ENCODE assay signal across 8 mouse cellular contexts in genomic region chr9:106428719-106429220, GRCm38 (mm10). TPM values are rescaled to one million over a fixed set of nuclear protein-coding genes. Genes with fewer than 3 reads are reported as not detected.
A peak's percentile ranks its signal among the peaks of the same experiment; 100 is the strongest.
DNase-seq lines count a peak whose midpoint lies in the region; ATAC-seq and TF ChIP-seq lines count a peak whose summit lies in the region.

No protein-coding gene starts in this region.

- intact Hi-C loops in heart, postnatal 14 days (cut with DNase I): loop anchor here (2.0 kb wide), 1 partner anchor 46 kb away; the partner anchor contains the start of gene Rrp9

- peak overlapping the region; percentile 93 for H3K4me3 ChIP-seq in heart, embryonic 13.5 days
- peak overlapping the region; percentile 45 to 80 for H3K4me3 ChIP-seq in ES-E14 (ENCODE audit: insufficient read depth in 1 of 2, low read depth in 1 of 2, low read length in 2 of 2, poor library complexity in 1 of 2, severe bottlenecking in 1 of 2)
- peak overlapping the region; percentile 68 for H3K4me3 ChIP-seq in macrophage (ENCODE audit: inconsistent target)

- H3K4me1 ChIP-seq in heart, embryonic 13.5 days: peaks cover 25% of the 10 kb centered on the region
- no peaks in the 10 kb centered on the region; a peak in 1 of 4 replicates for H3K4me1 ChIP-seq in ES-E14 (ENCODE audit: control insufficient read depth in 2 of 2, insufficient read depth in 2 of 2, low read length in 2 of 2, poor library complexity in 1 of 2)

- H3K9me3 ChIP-seq in heart, embryonic 13.5 days: no peaks in the 10 kb centered on the region
- no peaks in the 10 kb centered on the region for H3K9me3 ChIP-seq in ES-E14 (ENCODE audit: control insufficient read depth, insufficient read depth, low read depth, low read length)

- no peak for DNase-seq in heart, postnatal 14 days
- no peak for DNase-seq in ES-E14 (ENCODE audit: low read depth, low spot score)
- no peak for DNase-seq in embryo, embryonic 10.5 days (ENCODE audit: low spot score)
- no peak for DNase-seq in cerebellum, adult 18-20 months
- DNase-seq in gastrocnemius, adult 8-10 months (ENCODE audit: low spot score in 2 of 2): no peak

- H3K4me2 ChIP-seq in heart, embryonic 13.5 days: peak overlapping the region; percentile 81

- H3K36me3 ChIP-seq in heart, embryonic 13.5 days: peaks cover 35% of the 10 kb centered on the region
- H3K36me3 ChIP-seq in ES-E14 (ENCODE audit: control insufficient read depth, insufficient read depth, low read length, poor library complexity, severe bottlenecking) (peaks cover 33% of the 10 kb centered on the region), macrophage (ENCODE audit: inconsistent target) (peaks cover 21% of the 10 kb centered on the region)

- ATAC-seq in heart, embryonic 13.5 days (ENCODE audit: extremely low read depth, insufficient number of reproducible peaks, low FRiP score, low TSS enrichment): peak; percentile 15; the same call in 1 of the 2 replicates
- ATAC-seq in granulocyte monocyte progenitor cell, adult 5-6 weeks (replicated peaks; ENCODE audit: poor library complexity, severe bottlenecking): peak; percentile 23

- peak overlapping the region; percentile 99 for H3K27ac ChIP-seq in heart, embryonic 13.5 days (replicated peaks)
- H3K27ac ChIP-seq in ES-E14 (ENCODE audit: insufficient read depth, low read depth, low read length, poor library complexity, severe bottlenecking) (peak overlapping the region; percentile 14; the same call in 1 of the 2 replicates), macrophage (peak overlapping the region; percentile 76)

- 17% methylated on average over 11 of the region's 11 CpGs for WGBS in heart, embryonic 13.5 days
- 7% methylated on average over 10 of the region's 11 CpGs for WGBS in macrophage (ENCODE audit: missing documents)

- in situ Hi-C loops in ES-E14 (cut with MboI; ENCODE audit: low sequenced_read_pairs in 2 of 2, unreplicated experiment in 2 of 2): loop anchor here in 1 of 2 experiments (10.0 kb wide), 1 partner anchor 134 kb away; no protein-coding TSS in a partner anchor

- peaks cover 13% of the 10 kb centered on the region for H3K79me2 ChIP-seq in macrophage (ENCODE audit: inconsistent target)

- H3K9ac ChIP-seq in heart, embryonic 13.5 days: peak overlapping the region; percentile 86
- H3K9ac ChIP-seq in ES-E14 (ENCODE audit: insufficient read depth, low read depth, low read length, poor library complexity, severe bottlenecking): peak overlapping the region; percentile 70

- H3K27me3 ChIP-seq in heart, embryonic 13.5 days (replicated peaks): no peaks in the 10 kb centered on the region

TF ChIP-seq in ES-E14, 5 proteins besides CTCF, POLR2A, EP300 and RAD21:
- TF ChIP-seq MAFK (IDR thresholded peaks at IDR 0.05; ENCODE audit: insufficient read depth, low read depth, low read length) (no peak), CHD2 (IDR thresholded peaks at IDR 0.05; ENCODE audit: low read depth, low read length) (no peak), ZNF384 (IDR thresholded peaks at IDR 0.05; ENCODE audit: low read depth, low read length) (no peak), ZC3H11A (IDR thresholded peaks at IDR 0.05; ENCODE audit: borderline replicate concordance, low read depth, low read length) (no peak), HCFC1 (IDR thresholded peaks at IDR 0.05; ENCODE audit: borderline replicate concordance, insufficient read depth, low read length) (no peak)

RNA-seq across cellular contexts. Expression of gene Rpl29, which starts 0.5 kb away (rescaled TPM):
- 659 and 696 TPM in 2 replicates for polyA plus RNA-seq in heart, embryonic 13.5 days (2015; fragmentation: Nextera tagmentation; extraction: Ambion mirVana)
- 100 to 1,000 TPM; 307 to 348 TPM for total RNA-seq in heart, postnatal 14 days (2021)
- 43.7 and 61.2 TPM in 2 replicates for total RNA-seq in ES-E14 (2012; rRNA removed)
- total RNA-seq in granulocyte monocyte progenitor cell, adult 5-6 weeks (2014; fragmentation: Nextera tagmentation): 2,290 and 2,982 TPM in 2 replicates
- total RNA-seq in granulocyte monocyte progenitor cell, adult 5-6 weeks (2017): 1,520 and 1,547 TPM in 2 replicates
- total RNA-seq in macrophage (2018; cell fraction: chromatin; rRNA removed): 100 to 1,000 TPM in 1 of 26 experiments, 10 to 100 TPM in 25; 10.2 to 120 (median 19.9) TPM
- 1,000 to 10,000 TPM in 2 of 26 experiments, 100 to 1,000 TPM in 24; 483 to 1,246 (median 739) TPM for total RNA-seq in macrophage (2018; cell fraction: cytosol; rRNA removed)
- total RNA-seq in macrophage (2018; cell fraction: nucleus; rRNA removed): 100 to 1,000 TPM in 1 of 26 experiments, 10 to 100 TPM in 25; 32.8 to 107 (median 59.5) TPM
- 891 to 979 TPM (median 909 TPM) in 3 replicates for polyA plus RNA-seq in macrophage (2018)
- 100 to 1,000 TPM; 259 to 320 (median 274) TPM for total RNA-seq in gastrocnemius, adult 8-10 months (2022)

RNA-seq across cellular contexts. Expression of gene Acy1, which starts 9.3 kb away (rescaled TPM):
- polyA plus RNA-seq in heart, embryonic 13.5 days (2015; fragmentation: Nextera tagmentation; extraction: Ambion mirVana): 25.7 and 27.2 TPM in 2 replicates
- total RNA-seq in heart, postnatal 14 days (2021): 10 to 100 TPM; 16.2 to 18.9 TPM
- 28.8 and 40.3 TPM in 2 replicates for total RNA-seq in ES-E14 (2012; rRNA removed)
- total RNA-seq in granulocyte monocyte progenitor cell, adult 5-6 weeks (2014; fragmentation: Nextera tagmentation): 35.0 and 41.7 TPM in 2 replicates
- 34.2 and 54.3 TPM in 2 replicates for total RNA-seq in granulocyte monocyte progenitor cell, adult 5-6 weeks (2017)
- total RNA-seq in macrophage (2018; cell fraction: chromatin; rRNA removed): 1 to 10 TPM in 24 of 26 experiments, under 1 TPM in 2; 0.78 to 7.7 (median 2.6) TPM
- 1 to 10 TPM in 24 of 26 experiments, under 1 TPM in 2; 0.88 to 6.0 (median 2.2) TPM for total RNA-seq in macrophage (2018; cell fraction: cytosol; rRNA removed)
- 1 to 10 TPM in 23 of 26 experiments, under 1 TPM in 2, not detected in 1; 0.67 to 7.6 (median 2.2) TPM for total RNA-seq in macrophage (2018; cell fraction: nucleus; rRNA removed)
- 2.5 to 5.7 TPM (median 2.6 TPM) in 3 replicates for polyA plus RNA-seq in macrophage (2018)
- total RNA-seq in gastrocnemius, adult 8-10 months (2022): 10 to 100 TPM in 2 of 4 experiments, 1 to 10 TPM in 2; 6.2 to 13.0 (median 9.1) TPM

RNA-seq across cellular contexts. Expression of gene Abhd14b, which starts 18.5 kb away (rescaled TPM):
- polyA plus RNA-seq in heart, embryonic 13.5 days (2015; fragmentation: Nextera tagmentation; extraction: Ambion mirVana): 7.4 and 7.7 TPM in 2 replicates
- 1 to 10 TPM; 6.8 to 8.9 TPM for total RNA-seq in heart, postnatal 14 days (2021)
- total RNA-seq in ES-E14 (2012; rRNA removed): 1.9 and 4.2 TPM in 2 replicates
- total RNA-seq in granulocyte monocyte progenitor cell, adult 5-6 weeks (2014; fragmentation: Nextera tagmentation): 17.5 and 26.1 TPM in 2 replicates
- 5.7 and 7.2 TPM in 2 replicates for total RNA-seq in granulocyte monocyte progenitor cell, adult 5-6 weeks (2017)
- 10 to 100 TPM in 4 of 26 experiments, 1 to 10 TPM in 21, under 1 TPM in 1; 0.99 to 13.3 (median 3.2) TPM for total RNA-seq in macrophage (2018; cell fraction: chromatin; rRNA removed)
- 10 to 100 TPM in 12 of 26 experiments, 1 to 10 TPM in 14; 6.7 to 20.3 (median 9.4) TPM for total RNA-seq in macrophage (2018; cell fraction: cytosol; rRNA removed)
- 10 to 100 TPM in 4 of 26 experiments, 1 to 10 TPM in 22; 1.7 to 23.4 (median 4.4) TPM for total RNA-seq in macrophage (2018; cell fraction: nucleus; rRNA removed)
- 10.0 to 22.7 TPM (median 15.4 TPM) in 3 replicates for polyA plus RNA-seq in macrophage (2018)
- 1 to 10 TPM; 2.1 to 3.8 (median 3.3) TPM for total RNA-seq in gastrocnemius, adult 8-10 months (2022)

RNA-seq across cellular contexts. Expression of gene Abhd14a, which starts 18.7 kb away (rescaled TPM):
- 44.8 and 53.3 TPM in 2 replicates for polyA plus RNA-seq in heart, embryonic 13.5 days (2015; fragmentation: Nextera tagmentation; extraction: Ambion mirVana)
- 10 to 100 TPM; 21.9 to 22.0 TPM for total RNA-seq in heart, postnatal 14 days (2021)
- total RNA-seq in ES-E14 (2012; rRNA removed): 23.0 and 55.6 TPM in 2 replicates
- 50.3 and 57.3 TPM in 2 replicates for total RNA-seq in granulocyte monocyte progenitor cell, adult 5-6 weeks (2014; fragmentation: Nextera tagmentation)
- 26.0 and 27.0 TPM in 2 replicates for total RNA-seq in granulocyte monocyte progenitor cell, adult 5-6 weeks (2017)
- total RNA-seq in macrophage (2018; cell fraction: chromatin; rRNA removed): 1 to 10 TPM in 20 of 26 experiments, under 1 TPM in 1, not detected in 5; 0.98 to 8.7 (median 2.8) TPM
- 1 to 10 TPM; 1.5 to 9.6 (median 3.8) TPM for total RNA-seq in macrophage (2018; cell fraction: cytosol; rRNA removed)
- total RNA-seq in macrophage (2018; cell fraction: nucleus; rRNA removed): 10 to 100 TPM in 1 of 26 experiments, 1 to 10 TPM in 24, under 1 TPM in 1; 0.67 to 11.0 (median 2.1) TPM
- polyA plus RNA-seq in macrophage (2018): 3.5 to 10.0 TPM (median 5.9 TPM) in 3 replicates
- total RNA-seq in gastrocnemius, adult 8-10 months (2022): 10 to 100 TPM; 15.2 to 17.8 (median 16.7) TPM

RNA-seq across cellular contexts. Expression of gene Pcbp4, which starts 24.3 kb away (rescaled TPM):
- 82.0 and 85.0 TPM in 2 replicates for polyA plus RNA-seq in heart, embryonic 13.5 days (2015; fragmentation: Nextera tagmentation; extraction: Ambion mirVana)
- total RNA-seq in heart, postnatal 14 days (2021): 10 to 100 TPM; 62.4 to 68.8 TPM
- total RNA-seq in ES-E14 (2012; rRNA removed): 140 and 176 TPM in 2 replicates
- 4.5 TPM in 2 replicates for total RNA-seq in granulocyte monocyte progenitor cell, adult 5-6 weeks (2014; fragmentation: Nextera tagmentation)
- 1.2 and 3.6 TPM in 2 replicates for total RNA-seq in granulocyte monocyte progenitor cell, adult 5-6 weeks (2017)
- 10 to 100 TPM in 12 of 26 experiments, 1 to 10 TPM in 14; 1.6 to 28.3 (median 8.9) TPM for total RNA-seq in macrophage (2018; cell fraction: chromatin; rRNA removed)
- total RNA-seq in macrophage (2018; cell fraction: cytosol; rRNA removed): 1 to 10 TPM; 1.3 to 7.8 (median 3.1) TPM
- 1 to 10 TPM in 25 of 26 experiments, not detected in 1; 1.2 to 8.9 (median 2.7) TPM for total RNA-seq in macrophage (2018; cell fraction: nucleus; rRNA removed)
- polyA plus RNA-seq in macrophage (2018): 2.8 to 4.6 TPM (median 4.5 TPM) in 3 replicates
- 10 to 100 TPM; 49.9 to 70.6 (median 61.3) TPM for total RNA-seq in gastrocnemius, adult 8-10 months (2022)

Comparison
In these comparisons a context has a peak if more than half of its experiments do, and no peak if none do; other contexts are left out.
1. H3K27ac ChIP-seq: peak in every context shown above with its lines; median percentile 99 in heart, embryonic 13.5 days; 76 in macrophage; 14 in ES-E14.
2. RNA of gene Rpl29, which starts 0.5 kb away (total RNA-seq): 1,520 to 2,982 TPM in granulocyte monocyte progenitor cell, adult 5-6 weeks; 307 to 348 TPM in heart, postnatal 14 days, 259 to 320 TPM in gastrocnemius, adult 8-10 months and 43.7 to 61.2 TPM in ES-E14; every median in the first group is over 4 times any median in the second.
3. Peak in every context shown above with its lines, with median percentiles within 50 percentile points of each other: H3K4me3 ChIP-seq.